Mouse (Mus musculus) ES-Bruce4 (cell line): ENCODE measurements at regions not wholly inside any gene's neighbourhood (a gene's known extent, or its start where the extent isn't known, plus 50 kb on each side); places are given as distances from the start of the nearest gene placed in this dataset.

ENCODE experiments used
- CTCF ChIP-seq: IDR thresholded peaks from one replicate; pipeline ENCODE4 v1.8.1; 2011; ENCODE audit warnings: low read depth, low read length
- EP300 ChIP-seq: IDR thresholded peaks from 2 replicates; pipeline ENCODE4 v1.6.1; 2011; ENCODE audit warnings: low read depth, low read length; ENCODE audit not compliant: insufficient read depth
- POLR2A ChIP-seq: IDR thresholded peaks from one replicate; pipeline ENCODE4 v1.8.1; 2011; ENCODE audit warnings: low read length; ENCODE audit not compliant: insufficient read depth

- TF ChIP-seq CTCF (no peak), POLR2A (no peak), EP300 (no peak)
These were observed 134.1 kb downstream of the Alx1 start for GRCm38 (mm10) chr10:102895952-102896351.
